Mouse (Mus musculus) hindbrain, embryonic 10.5 days (tissue): ENCODE data around the gene Zcchc7. TPM values are rescaled to one million over a fixed set of nuclear protein-coding genes. Genes with fewer than 3 reads are reported as not detected.
A peak's percentile ranks its signal among the peaks of the same experiment; 100 is the strongest.
"Not testable (repeated sequence)": the region's sequence is repeated elsewhere in the genome, so short reads cannot be mapped to it uniquely, and the experiment has no call there.

Source experiments
- DNase-seq: peaks from one replicate; pipeline ENCODE4 v3.0.0-alpha.2; 2017; ENCODE audit warnings: low spot score
- H3K27ac ChIP-seq: fragments of 300-500 bp; sonication (generic); 2 replicates; pipeline ENCODE4 v1.5.1; 2016; ENCODE audit warnings: mild to moderate bottlenecking, moderate library complexity
- H3K27me3 ChIP-seq: fragments of 300-500 bp; sonication (generic); 2 replicates; pipeline ENCODE4 v1.6.1; 2016; ENCODE audit warnings: mild to moderate bottlenecking; ENCODE audit not compliant: poor library complexity, insufficient read depth, severe bottlenecking
- H3K36me3 ChIP-seq: fragments of 300-500 bp; sonication (generic); 2 replicates; pipeline ENCODE4 v1.6.1; 2016; ENCODE audit warnings: mild to moderate bottlenecking, moderate library complexity
- H3K4me1 ChIP-seq: fragments of 300-500 bp; sonication (generic); replicated peaks from 2 replicates; pipeline ENCODE4 v1.6.1; 2016; ENCODE audit warnings: mild to moderate bottlenecking
- H3K4me3 ChIP-seq: fragments of 300-500 bp; sonication (generic); 2 replicates; pipeline ENCODE4 v1.5.1; 2016; ENCODE audit warnings: mild to moderate bottlenecking, moderate library complexity
- H3K9me3 ChIP-seq: fragments of 300-500 bp; sonication (generic); 2 replicates; pipeline ENCODE4 v1.6.1; 2016; ENCODE audit warnings: mild to moderate bottlenecking, moderate library complexity
- WGBS: fragments of 180-500 bp; shearing (Covaris S2); methylation state at CpG from one replicate; pipeline ENCODE4 v1.1.7; 2016; 5-methylcytosine and 5-hydroxymethylcytosine counted together
- polyA plus RNA-seq: library from polyadenylated mRNA; unstranded; fragments of >200 nt; fragmentation: Nextera tagmentation; extraction: Ambion mirVana; gene quantifications from 2 replicates; pipeline ENCODE4 v1.2.1, GENCODE M21; 2016

Gene Zcchc7
- polyA plus RNA-seq, 1 experiment from 2014 or later = 19.5 TPM

- Histone ChIP-seq H3K4me1 (peaks cover 44% of the 10 kb centered on the region), H3K36me3 (no peaks in the 10 kb centered on the region), H3K27ac (peak overlapping the region; percentile 88), H3K27me3 (peaks cover 99% of the 10 kb centered on the region), H3K4me3 (peak overlapping the region; percentile 50), H3K9me3 (no peaks in the 10 kb centered on the region)
- no peak for DNase-seq
- WGBS = under 1% methylated on average over 27 of the region's 27 CpGs
Observed at GRCm38 (mm10) chr4:44714111-44714621, 41.5 kb upstream of the Zcchc7 start.

GRCm38 (mm10) chr4:44715621-44716160 is 40.0 kb upstream of the Zcchc7 start:
- Histone ChIP-seq H3K4me3 (no peak overlapping the region), H3K4me1 (peaks cover 43% of the 10 kb centered on the region)
- WGBS = 7% methylated on average over 3 of the region's 3 CpGs

GRCm38 (mm10) chr4:44716391-44716790 is 39.3 kb upstream of the Zcchc7 start:
- 2% methylated on average over 10 of the region's 10 CpGs for WGBS
- peaks cover 92% of the 10 kb centered on the region for H3K27me3 ChIP-seq
- DNase-seq = no peak
- no peaks in the 10 kb centered on the region for H3K9me3 ChIP-seq
- no peaks in the 10 kb centered on the region for H3K36me3 ChIP-seq
- no peak overlapping the region; the same call in 1 of the 2 replicates for H3K4me3 ChIP-seq
- H3K4me1 ChIP-seq = peaks cover 38% of the 10 kb centered on the region
- no peak overlapping the region for H3K27ac ChIP-seq

More at GRCm38 (mm10) chr4:44715621-44716160, 40.0 kb upstream of the Zcchc7 start:
- H3K9me3 ChIP-seq = no peaks in the 10 kb centered on the region
- peak overlapping the region; percentile 50; the same call in 1 of the 2 replicates for H3K27ac ChIP-seq
- H3K27me3 ChIP-seq = peaks cover 99% of the 10 kb centered on the region
- DNase-seq = no peak
- H3K36me3 ChIP-seq = no peaks in the 10 kb centered on the region

GRCm38 (mm10) chr4:44717676-44718075 is 38.0 kb upstream of the Zcchc7 start:
- H3K27me3 ChIP-seq = peaks cover 79% of the 10 kb centered on the region
- WGBS = 83% methylated on average over 3 of the region's 3 CpGs
- no peak overlapping the region for H3K27ac ChIP-seq
- no peaks in the 10 kb centered on the region for H3K36me3 ChIP-seq
- peaks cover 26% of the 10 kb centered on the region for H3K4me1 ChIP-seq
- H3K4me3 ChIP-seq = no peak overlapping the region
- DNase-seq = no peak
- no peaks in the 10 kb centered on the region for H3K9me3 ChIP-seq

GRCm38 (mm10) chr4:44720046-44720445 is 35.6 kb upstream of the Zcchc7 start:
- Histone ChIP-seq H3K4me3 (no peak overlapping the region), H3K36me3 (no peaks in the 10 kb centered on the region), H3K4me1 (peaks cover 6% of the 10 kb centered on the region), H3K9me3 (no peaks in the 10 kb centered on the region), H3K27me3 (peaks cover 55% of the 10 kb centered on the region), H3K27ac (no peak overlapping the region)
- WGBS = 84% methylated on average over 8 of the region's 8 CpGs
- DNase-seq = no peak

- Histone ChIP-seq H3K36me3 (no peaks in the 10 kb centered on the region), H3K4me1 (peaks cover 6% of the 10 kb centered on the region), H3K27me3 (peaks cover 45% of the 10 kb centered on the region), H3K27ac (no peak overlapping the region), H3K4me3 (no peak overlapping the region), H3K9me3 (no peaks in the 10 kb centered on the region)
- DNase-seq = no peak
- WGBS = 81% methylated on average over 4 of the region's 4 CpGs
Observed at GRCm38 (mm10) chr4:44721237-44721636, 34.4 kb upstream of the Zcchc7 start.

GRCm38 (mm10) chr4:44740471-44740870 is 15.2 kb upstream of the Zcchc7 start:
- Histone ChIP-seq H3K4me1 (no peaks in the 10 kb centered on the region), H3K27me3 (no peaks in the 10 kb centered on the region), H3K36me3 (no peaks in the 10 kb centered on the region), H3K4me3 (no peak overlapping the region), H3K27ac (no peak overlapping the region), H3K9me3 (peaks cover 18% of the 10 kb centered on the region)
- DNase-seq = no peak
- 79% methylated on average over 1 of the region's 1 CpGs for WGBS

GRCm38 (mm10) chr4:44756134-44756951 is 666 bp downstream of the Zcchc7 start:
- H3K4me3 ChIP-seq = peak overlapping the region; percentile 97
- under 1% methylated on average over 60 of the region's 60 CpGs for WGBS

GRCm38 (mm10) chr4:44757131-44757530 is 1.5 kb downstream of the Zcchc7 start:
- not testable (repeated sequence) for H3K9me3 ChIP-seq, H3K27me3 ChIP-seq, H3K36me3 ChIP-seq, DNase-seq
- peaks cover 12% of the 10 kb centered on the region for H3K4me1 ChIP-seq
- WGBS = 11% methylated on average over 10 of the region's 10 CpGs
- peak overlapping the region; percentile 98 for H3K27ac ChIP-seq
- H3K4me3 ChIP-seq = peak overlapping the region; percentile 97

More at GRCm38 (mm10) chr4:44756134-44756951, 666 bp downstream of the Zcchc7 start:
- Histone ChIP-seq H3K36me3 (no peaks in the 10 kb centered on the region), H3K4me1 (peaks cover 12% of the 10 kb centered on the region), H3K9me3 (no peaks in the 10 kb centered on the region), H3K27me3 (no peaks in the 10 kb centered on the region), H3K27ac (peak overlapping the region; percentile 98)
- peak; percentile 93 for DNase-seq

- 56% methylated on average over 3 of the region's 3 CpGs for WGBS
- Histone ChIP-seq H3K27ac (no peak overlapping the region), H3K27me3 (no peaks in the 10 kb centered on the region), H3K4me3 (no peak overlapping the region), H3K9me3 (no peaks in the 10 kb centered on the region), H3K4me1 (peaks cover 29% of the 10 kb centered on the region), H3K36me3 (peaks cover 13% of the 10 kb centered on the region)
- DNase-seq = no peak
Observed at GRCm38 (mm10) chr4:44774890-44775289, 19.2 kb downstream of the Zcchc7 start.

- no peak overlapping the region for H3K4me3 ChIP-seq
- H3K4me1 ChIP-seq = peaks cover 34% of the 10 kb centered on the region
- no peaks in the 10 kb centered on the region for H3K9me3 ChIP-seq
- H3K27ac ChIP-seq = no peak overlapping the region
- 47% methylated on average over 2 of the region's 2 CpGs for WGBS
- no peak for DNase-seq
- no peaks in the 10 kb centered on the region for H3K27me3 ChIP-seq
- no peaks in the 10 kb centered on the region for H3K36me3 ChIP-seq
Observed at GRCm38 (mm10) chr4:44776651-44777050, 21.0 kb downstream of the Zcchc7 start.

GRCm38 (mm10) chr4:44777101-44777500 is 21.4 kb downstream of the Zcchc7 start:
- no peak for DNase-seq
- Histone ChIP-seq H3K9me3 (no peaks in the 10 kb centered on the region), H3K36me3 (no peaks in the 10 kb centered on the region), H3K4me1 (peaks cover 33% of the 10 kb centered on the region), H3K4me3 (no peak overlapping the region), H3K27me3 (no peaks in the 10 kb centered on the region), H3K27ac (no peak overlapping the region)
- 76% methylated on average over 3 of the region's 3 CpGs for WGBS

- Histone ChIP-seq H3K27me3 (no peaks in the 10 kb centered on the region), H3K4me1 (peaks cover 31% of the 10 kb centered on the region), H3K4me3 (no peak overlapping the region), H3K27ac (no peak overlapping the region), H3K9me3 (no peaks in the 10 kb centered on the region), H3K36me3 (no peaks in the 10 kb centered on the region)
- no peak for DNase-seq
Observed at GRCm38 (mm10) chr4:44777711-44778110, 22.0 kb downstream of the Zcchc7 start.
